Mouse (Mus musculus) fat pad, adult 2 months (tissue): ENCODE measurements around the gene Gm15130.

Source experiments
- DNase-seq: peaks from one replicate; pipeline ENCODE4 v3.0.0-alpha.2; 2011; ENCODE audit warnings: low read depth, low spot score; ENCODE audit errors: extremely low read depth

Gene Gm15130

DNA sequence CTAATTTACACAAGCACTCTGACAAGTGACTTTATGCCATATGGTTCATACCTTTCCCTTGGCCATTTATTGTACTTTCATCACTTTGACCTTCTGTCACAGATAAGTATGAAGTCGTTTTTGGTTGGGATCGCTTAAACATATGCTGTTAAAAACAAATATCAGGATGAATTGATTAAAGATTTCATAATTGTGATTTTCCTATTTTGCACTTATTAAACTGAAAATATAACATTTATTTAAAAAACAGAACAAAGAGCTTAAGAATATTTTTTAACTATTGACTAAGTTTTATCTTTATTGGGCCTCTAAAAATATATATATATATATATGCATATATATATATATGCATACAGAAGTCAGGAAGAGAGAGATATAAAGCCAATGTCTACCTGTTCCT, at the start of gene Gm15130:
Gm15130 (minus strand) TSS at position 101 of the 400 bp plus-strand sequence.
- DNase-seq = no peak

DNA sequence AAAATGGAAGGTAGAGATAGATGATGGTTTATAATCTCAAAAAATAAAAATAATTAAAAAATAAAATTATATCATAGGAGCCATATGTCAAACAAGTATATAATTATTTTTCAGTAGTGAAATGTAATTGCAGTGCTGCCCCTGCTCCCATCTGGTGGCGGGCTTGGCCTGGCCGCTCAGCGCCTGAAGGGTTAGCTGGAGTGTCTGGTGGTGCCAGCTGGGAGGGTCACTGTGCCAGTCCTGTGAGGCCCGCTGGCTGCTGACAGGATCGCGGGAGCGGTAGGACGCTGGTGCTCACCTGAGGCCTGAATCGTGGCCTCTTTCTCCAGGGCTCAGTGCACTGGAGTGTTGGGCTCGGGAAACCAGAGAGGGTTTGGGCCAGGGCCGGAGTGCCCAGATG, 29.3 kb upstream of the Gm15130 start:
- no peak for DNase-seq

DNA sequence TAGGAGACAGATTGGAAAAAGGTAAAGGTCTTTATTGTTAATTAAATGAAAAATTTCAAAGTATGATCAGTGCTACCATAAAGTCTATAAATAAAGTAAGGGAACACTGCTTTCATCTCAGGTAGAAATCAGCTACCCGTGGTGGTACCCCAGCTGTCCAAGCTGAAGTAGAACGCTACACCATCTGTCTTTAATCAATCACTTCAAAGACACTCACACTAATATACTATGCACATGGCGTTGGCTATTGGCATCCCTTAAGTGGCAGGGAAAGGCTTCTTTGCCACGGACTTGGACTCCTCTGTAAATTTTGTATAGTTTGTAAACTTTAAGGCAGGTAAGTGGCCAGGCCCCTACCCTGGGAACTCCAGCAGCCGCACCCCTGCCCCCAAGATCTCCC, 17.0 kb downstream of the Gm15130 start:
- DNase-seq = no peak

DNA sequence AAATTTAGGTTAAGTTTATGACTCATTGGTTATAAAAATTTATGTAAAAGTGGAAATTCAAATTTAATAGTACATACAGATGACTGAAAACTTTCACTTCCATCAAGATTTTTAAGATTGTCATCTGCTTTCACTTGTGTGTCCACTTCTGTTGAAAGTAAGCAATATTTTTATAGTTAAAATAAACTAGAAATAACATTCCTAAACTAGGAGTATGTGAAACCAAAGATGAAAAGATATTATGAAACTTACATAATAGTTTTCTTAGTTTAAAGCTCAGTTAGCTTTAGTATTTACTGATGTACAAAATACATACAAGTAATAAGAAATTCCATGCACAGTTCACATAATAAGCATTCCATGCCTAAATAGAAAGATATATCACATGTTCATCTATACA, 46.9 kb downstream of the Gm15130 start, which contains the start of gene Gm13941:
Gm13941 (minus strand) TSS at position 101 of the 400 bp plus-strand sequence.
- DNase-seq = no peak
